Mouse (Mus musculus) kidney, embryonic 15.5 days (tissue): ENCODE data around the gene Olfr657. TPM values are rescaled to one million over a fixed set of nuclear protein-coding genes. Genes with fewer than 3 reads are reported as not detected.

ENCODE experiments used
- polyA plus RNA-seq: library from polyadenylated mRNA; unstranded; fragments of >200 nt; fragmentation: Nextera tagmentation; extraction: Ambion mirVana; gene quantifications from 2 replicates; pipeline ENCODE4 v1.2.1, GENCODE M21; 2015

Gene Olfr657
- polyA plus RNA-seq, 1 experiment from 2014 or later, result not detected

Other genes with a start within 250 kb of the Olfr657 start
- gene Trim30c, start 224.0 kb upstream of the Olfr657 start, polyA plus RNA-seq, result 0.12 and 0.22 TPM in 2 replicates
- 1.1 and 1.3 TPM in 2 replicates for gene Trim30a, start 159.6 kb upstream of the Olfr657 start, polyA plus RNA-seq
- gene Trim30d, start 116.9 kb upstream of the Olfr657 start, polyA plus RNA-seq, result 0.31 and 0.45 TPM in 2 replicates
- not detected in 2 replicates for gene Olfr651, start 74.7 kb upstream of the Olfr657 start, polyA plus RNA-seq
- gene Olfr652, start 63.9 kb upstream of the Olfr657 start, polyA plus RNA-seq, result not detected in 2 replicates
- not detected in 2 replicates for gene Olfr653, start 47.5 kb upstream of the Olfr657 start, polyA plus RNA-seq
- gene Olfr654, start 37.8 kb upstream of the Olfr657 start, polyA plus RNA-seq, result not detected in 2 replicates
- gene Olfr655, start 23.0 kb upstream of the Olfr657 start, polyA plus RNA-seq, result not detected in 2 replicates
- not detected in 2 replicates for gene Olfr656, start 10.8 kb upstream of the Olfr657 start, polyA plus RNA-seq
- gene Olfr658, start 22.5 kb downstream of the Olfr657 start, polyA plus RNA-seq, result not detected in 2 replicates
- not detected in 2 replicates for gene Olfr659, start 42.0 kb downstream of the Olfr657 start, polyA plus RNA-seq
- gene Olfr661, start 61.7 kb downstream of the Olfr657 start, polyA plus RNA-seq, result not detected in 2 replicates
- not detected in 2 replicates for gene Usp17le, start 152.7 kb downstream of the Olfr657 start, polyA plus RNA-seq
- gene Usp17lb, start 217.8 kb downstream of the Olfr657 start, polyA plus RNA-seq, result not detected in 2 replicates
- gene Usp17la, start 232.2 kb downstream of the Olfr657 start, polyA plus RNA-seq, result not detected in 2 replicates